Mouse (Mus musculus): ENCODE results near the gene Slc27a3. TPM values are rescaled to one million over a fixed set of nuclear protein-coding genes. Genes with fewer than 3 reads are reported as not detected.
A peak's percentile ranks its signal among the peaks of the same experiment; 100 is the strongest.

Slc27a3 gene
- polyA plus RNA-seq, 1 experiment from 2014 or later, result 6.7 TPM

- 75% methylated on average over 1 of the region's 1 CpGs for WGBS
- Histone ChIP-seq H3K4me3 (ENCODE audit: low read depth, low read length) (no peak overlapping the region), H3K4me2 (no peak overlapping the region), H3K27me3 (replicated peaks; ENCODE audit: control insufficient read depth, insufficient read depth, low read length) (no peaks in the 10 kb centered on the region), H3K4me1 (replicated peaks; ENCODE audit: control insufficient read depth, insufficient read depth, low read length) (peaks cover 62% of the 10 kb centered on the region), H3K9ac (ENCODE audit: low read depth, low read length) (no peak overlapping the region), H3K9me3 (ENCODE audit: control insufficient read depth, low read length) (no peaks in the 10 kb centered on the region), H3K36me3 (ENCODE audit: control insufficient read depth, insufficient read depth, low read length) (peaks cover 5% of the 10 kb centered on the region; the same call in 1 of the 2 replicates), H3K27ac (ENCODE audit: low read depth, low read length) (no peak overlapping the region)
- no peak for ATAC-seq (replicated peaks; ENCODE audit: low FRiP score)
- no peak for DNase-seq (ENCODE audit: low spot score)
Measured at GRCm38 (mm10) chr3:90427574-90427973, 37.8 kb upstream of the Slc27a3 start.

GRCm38 (mm10) chr3:90425499-90425898 lies 35.8 kb upstream of the Slc27a3 start:
- no peak overlapping the region for H3K27ac ChIP-seq (ENCODE audit: low read depth, low read length)
- H3K27me3 ChIP-seq (replicated peaks; ENCODE audit: control insufficient read depth, insufficient read depth, low read length), result no peaks in the 10 kb centered on the region
- no peak overlapping the region for H3K4me3 ChIP-seq (ENCODE audit: low read depth, low read length)
- WGBS, result 71% methylated on average over 2 of the region's 2 CpGs
- DNase-seq (ENCODE audit: low spot score) (no peak), ATAC-seq (replicated peaks; ENCODE audit: low FRiP score) (no peak; the same call in 1 of the 2 replicates)
- H3K36me3 ChIP-seq (ENCODE audit: control insufficient read depth, insufficient read depth, low read length), result peaks cover 10% of the 10 kb centered on the region; the same call in 1 of the 2 replicates
- H3K4me1 ChIP-seq (replicated peaks; ENCODE audit: control insufficient read depth, insufficient read depth, low read length), result peaks cover 43% of the 10 kb centered on the region
- no peaks in the 10 kb centered on the region for H3K9me3 ChIP-seq (ENCODE audit: control insufficient read depth, low read length)
- no peak overlapping the region for H3K9ac ChIP-seq (ENCODE audit: low read depth, low read length)
- H3K4me2 ChIP-seq, result no peak overlapping the region

GRCm38 (mm10) chr3:90423549-90423948 lies 33.8 kb upstream of the Slc27a3 start:
- ATAC-seq (replicated peaks; ENCODE audit: low FRiP score), result no peak
- DNase-seq (ENCODE audit: low spot score), result no peak
- Histone ChIP-seq H3K27me3 (replicated peaks; ENCODE audit: control insufficient read depth, insufficient read depth, low read length) (no peaks in the 10 kb centered on the region), H3K9me3 (ENCODE audit: control insufficient read depth, low read length) (no peaks in the 10 kb centered on the region), H3K4me1 (replicated peaks; ENCODE audit: control insufficient read depth, insufficient read depth, low read length) (peaks cover 29% of the 10 kb centered on the region), H3K4me2 (no peak overlapping the region), H3K4me3 (ENCODE audit: low read depth, low read length) (no peak overlapping the region), H3K27ac (ENCODE audit: low read depth, low read length) (no peak overlapping the region), H3K9ac (ENCODE audit: low read depth, low read length) (no peak overlapping the region), H3K36me3 (ENCODE audit: control insufficient read depth, insufficient read depth, low read length) (peaks cover 16% of the 10 kb centered on the region; the same call in 1 of the 2 replicates)

GRCm38 (mm10) chr3:90420696-90421095 lies 31.0 kb upstream of the Slc27a3 start:
- no peak for ATAC-seq (replicated peaks; ENCODE audit: low FRiP score)
- Histone ChIP-seq H3K36me3 (ENCODE audit: control insufficient read depth, insufficient read depth, low read length) (peaks cover 28% of the 10 kb centered on the region; the same call in 1 of the 2 replicates), H3K9ac (ENCODE audit: low read depth, low read length) (no peak overlapping the region)

GRCm38 (mm10) chr3:90413011-90413396 lies 23.3 kb upstream of the Slc27a3 start:
- peaks cover 46% of the 10 kb centered on the region for H3K36me3 ChIP-seq (ENCODE audit: control insufficient read depth, insufficient read depth, low read length)
- 61% methylated on average over 3 of the region's 3 CpGs for WGBS
- no peaks in the 10 kb centered on the region for H3K9me3 ChIP-seq (ENCODE audit: control insufficient read depth, low read length)
- DNase-seq (ENCODE audit: low spot score), result no peak
- no peak overlapping the region for H3K9ac ChIP-seq (ENCODE audit: low read depth, low read length)
- no peak for ATAC-seq (replicated peaks; ENCODE audit: low FRiP score)
- no peak overlapping the region for H3K4me3 ChIP-seq (ENCODE audit: low read depth, low read length)
- H3K4me1 ChIP-seq (replicated peaks; ENCODE audit: control insufficient read depth, insufficient read depth, low read length), result no peaks in the 10 kb centered on the region
- H3K4me2 ChIP-seq, result no peak overlapping the region
- no peaks in the 10 kb centered on the region for H3K27me3 ChIP-seq (replicated peaks; ENCODE audit: control insufficient read depth, insufficient read depth, low read length)
- H3K27ac ChIP-seq (ENCODE audit: low read depth, low read length), result no peak overlapping the region

More at GRCm38 (mm10) chr3:90420696-90421095, 31.0 kb upstream of the Slc27a3 start:
- H3K4me2 ChIP-seq, result no peak overlapping the region
- no peak for DNase-seq (ENCODE audit: low spot score)
- H3K4me3 ChIP-seq (ENCODE audit: low read depth, low read length), result no peak overlapping the region
- WGBS, result 89% methylated on average over 6 of the region's 6 CpGs
- H3K27me3 ChIP-seq (replicated peaks; ENCODE audit: control insufficient read depth, insufficient read depth, low read length), result no peaks in the 10 kb centered on the region
- peaks cover 9% of the 10 kb centered on the region for H3K4me1 ChIP-seq (replicated peaks; ENCODE audit: control insufficient read depth, insufficient read depth, low read length)
- H3K27ac ChIP-seq (ENCODE audit: low read depth, low read length), result no peak overlapping the region
- no peaks in the 10 kb centered on the region for H3K9me3 ChIP-seq (ENCODE audit: control insufficient read depth, low read length)

GRCm38 (mm10) chr3:90412312-90413010 lies 22.7 kb upstream of the Slc27a3 start:
- no peak overlapping the region for H3K9ac ChIP-seq (ENCODE audit: low read depth, low read length)
- H3K9me3 ChIP-seq (ENCODE audit: control insufficient read depth, low read length), result no peaks in the 10 kb centered on the region
- no peak overlapping the region for H3K27ac ChIP-seq (ENCODE audit: low read depth, low read length)
- 51% methylated on average over 5 of the region's 5 CpGs for WGBS
- ATAC-seq (replicated peaks; ENCODE audit: low FRiP score) (no peak), DNase-seq (ENCODE audit: low spot score) (peak; percentile 48)
- H3K4me2 ChIP-seq, result no peak overlapping the region
- H3K36me3 ChIP-seq (ENCODE audit: control insufficient read depth, insufficient read depth, low read length), result peaks cover 48% of the 10 kb centered on the region
- no peak overlapping the region for H3K4me3 ChIP-seq (ENCODE audit: low read depth, low read length)
- no peaks in the 10 kb centered on the region for H3K27me3 ChIP-seq (replicated peaks; ENCODE audit: control insufficient read depth, insufficient read depth, low read length)
- H3K4me1 ChIP-seq (replicated peaks; ENCODE audit: control insufficient read depth, insufficient read depth, low read length), result no peaks in the 10 kb centered on the region

GRCm38 (mm10) chr3:90408721-90409120 lies 19.0 kb upstream of the Slc27a3 start:
- WGBS, result 70% methylated on average over 3 of the region's 3 CpGs
- DNase-seq (ENCODE audit: low spot score) (no peak), ATAC-seq (replicated peaks; ENCODE audit: low FRiP score) (no peak)
- H3K4me3 ChIP-seq (ENCODE audit: low read depth, low read length), result no peak overlapping the region
- no peak overlapping the region for H3K4me2 ChIP-seq
- no peak overlapping the region for H3K9ac ChIP-seq (ENCODE audit: low read depth, low read length)
- H3K27ac ChIP-seq (ENCODE audit: low read depth, low read length), result no peak overlapping the region
- H3K27me3 ChIP-seq (replicated peaks; ENCODE audit: control insufficient read depth, insufficient read depth, low read length), result no peaks in the 10 kb centered on the region
- H3K4me1 ChIP-seq (replicated peaks; ENCODE audit: control insufficient read depth, insufficient read depth, low read length), result no peaks in the 10 kb centered on the region
- peaks cover 58% of the 10 kb centered on the region for H3K36me3 ChIP-seq (ENCODE audit: control insufficient read depth, insufficient read depth, low read length)
- no peaks in the 10 kb centered on the region for H3K9me3 ChIP-seq (ENCODE audit: control insufficient read depth, low read length)

DNA sequence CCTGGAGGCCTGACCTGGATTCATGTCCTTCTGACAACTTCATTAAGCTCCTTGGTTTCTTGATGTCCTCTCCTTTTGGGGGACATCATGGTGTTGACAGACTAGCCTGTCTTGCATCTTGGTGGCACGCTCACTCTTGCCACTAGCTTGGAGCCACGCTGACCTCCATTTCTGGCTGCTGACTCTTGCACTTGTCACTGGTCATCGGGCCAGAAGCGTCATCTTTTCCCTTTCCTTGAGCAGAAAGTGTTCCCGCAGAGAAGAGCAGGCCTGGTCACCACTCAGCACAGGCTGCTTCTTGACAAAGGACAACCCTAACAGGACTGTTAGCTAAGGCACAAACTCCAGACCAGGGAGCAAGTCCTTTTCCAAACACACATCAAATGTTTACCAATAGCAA lies 16.7 kb upstream of the Slc27a3 start:
- ATAC-seq (replicated peaks; ENCODE audit: low FRiP score), result no peak
- peaks cover 72% of the 10 kb centered on the region for H3K36me3 ChIP-seq (ENCODE audit: control insufficient read depth, insufficient read depth, low read length)
- no peaks in the 10 kb centered on the region for H3K9me3 ChIP-seq (ENCODE audit: control insufficient read depth, low read length)
- 93% methylated on average over 5 of the region's 5 CpGs for WGBS
- no peak overlapping the region for H3K4me2 ChIP-seq
- H3K9ac ChIP-seq (ENCODE audit: low read depth, low read length), result no peak overlapping the region
- no peak overlapping the region for H3K27ac ChIP-seq (ENCODE audit: low read depth, low read length)
- no peaks in the 10 kb centered on the region for H3K27me3 ChIP-seq (replicated peaks; ENCODE audit: control insufficient read depth, insufficient read depth, low read length)
- no peak overlapping the region for H3K4me3 ChIP-seq (ENCODE audit: low read depth, low read length)
- no peaks in the 10 kb centered on the region for H3K4me1 ChIP-seq (replicated peaks; ENCODE audit: control insufficient read depth, insufficient read depth, low read length)
- no peak for DNase-seq (ENCODE audit: low spot score)

GRCm38 (mm10) chr3:90404609-90405008 lies 14.9 kb upstream of the Slc27a3 start:
- no peak for DNase-seq (ENCODE audit: low spot score)
- Histone ChIP-seq H3K27ac (ENCODE audit: low read depth, low read length) (no peak overlapping the region), H3K27me3 (replicated peaks; ENCODE audit: control insufficient read depth, insufficient read depth, low read length) (no peaks in the 10 kb centered on the region), H3K36me3 (ENCODE audit: control insufficient read depth, insufficient read depth, low read length) (peaks cover 75% of the 10 kb centered on the region), H3K4me1 (replicated peaks; ENCODE audit: control insufficient read depth, insufficient read depth, low read length) (no peaks in the 10 kb centered on the region), H3K9ac (ENCODE audit: low read depth, low read length) (no peak overlapping the region), H3K4me2 (no peak overlapping the region), H3K9me3 (ENCODE audit: control insufficient read depth, low read length) (no peaks in the 10 kb centered on the region), H3K4me3 (ENCODE audit: low read depth, low read length) (no peak overlapping the region)
- ATAC-seq (replicated peaks; ENCODE audit: low FRiP score), result no peak
- 74% methylated on average over 4 of the region's 4 CpGs for WGBS
